Mouse (Mus musculus): Measurements from ENCODE around the gene Gm7879.

GRCm38 (mm10) chr5:43863642-43864041 lies 49.3 kb upstream of the Gm7879 start:
- no peak for TF ChIP-seq POLR2A (IDR thresholded peaks at IDR 0.05; ENCODE audit: borderline replicate concordance, extremely low read depth, insufficient read depth, insufficient read length, poor library complexity, severe bottlenecking)
- no peak for TF ChIP-seq CTCF (IDR thresholded peaks at IDR 0.05; ENCODE audit: borderline replicate concordance, extremely low read depth, insufficient read depth, insufficient read length)

Data from brain, embryonic 14.5 days (tissue).